Mouse (Mus musculus): ENCODE measurements around the gene Myh7b.

Myh7b gene

GRCm38 (mm10) chr2:155610978-155611377, at the start of gene Myh7b:
Gene Myh7b (plus strand): TSS chr2:155611212.
- no peak for DNase-seq (ENCODE audit: low spot score)

GRCm38 (mm10) chr2:155562209-155562608, 48.8 kb upstream of the Myh7b start:
- no peak for DNase-seq (ENCODE audit: low spot score)

GRCm38 (mm10) chr2:155562934-155563333, 48.1 kb upstream of the Myh7b start:
- DNase-seq (ENCODE audit: low spot score), result no peak

GRCm38 (mm10) chr2:155567751-155568150, 43.3 kb upstream of the Myh7b start:
- no peak for DNase-seq (ENCODE audit: low spot score)

- no peak for DNase-seq (ENCODE audit: low spot score)
Observed at GRCm38 (mm10) chr2:155569223-155569807, 41.7 kb upstream of the Myh7b start.

- no peak for DNase-seq (ENCODE audit: low spot score)
Observed at GRCm38 (mm10) chr2:155573001-155573400, 38.0 kb upstream of the Myh7b start.

GRCm38 (mm10) chr2:155573996-155574395, 37.0 kb upstream of the Myh7b start:
- DNase-seq (ENCODE audit: low spot score), result no peak

GRCm38 (mm10) chr2:155574700-155575099, 36.3 kb upstream of the Myh7b start:
- DNase-seq (ENCODE audit: low spot score), result no peak

- DNase-seq (ENCODE audit: low spot score), result no peak
Observed at GRCm38 (mm10) chr2:155576656-155577055, 34.4 kb upstream of the Myh7b start.

GRCm38 (mm10) chr2:155580331-155580730, 30.7 kb upstream of the Myh7b start:
- DNase-seq (ENCODE audit: low spot score), result no peak

- no peak for DNase-seq (ENCODE audit: low spot score)
Observed at GRCm38 (mm10) chr2:155582384-155582995, 28.5 kb upstream of the Myh7b start.

GRCm38 (mm10) chr2:155582996-155583395, 28.0 kb upstream of the Myh7b start:
- no peak for DNase-seq (ENCODE audit: low spot score)

- DNase-seq (ENCODE audit: low spot score), result peak; percentile 27
Observed at GRCm38 (mm10) chr2:155583927-155584530, 27.0 kb upstream of the Myh7b start.

GRCm38 (mm10) chr2:155585082-155585481, 25.9 kb upstream of the Myh7b start:
- DNase-seq (ENCODE audit: low spot score), result no peak

GRCm38 (mm10) chr2:155585486-155585885, 25.5 kb upstream of the Myh7b start:
- no peak for DNase-seq (ENCODE audit: low spot score)

- DNase-seq (ENCODE audit: low spot score), result no peak
Observed at GRCm38 (mm10) chr2:155588136-155588535, 22.9 kb upstream of the Myh7b start.

- no peak for DNase-seq (ENCODE audit: low spot score)
Observed at GRCm38 (mm10) chr2:155589521-155589920, 21.5 kb upstream of the Myh7b start.

GRCm38 (mm10) chr2:155590876-155591275, 20.1 kb upstream of the Myh7b start:
- DNase-seq (ENCODE audit: low spot score), result no peak

- no peak for DNase-seq (ENCODE audit: low spot score)
Observed at GRCm38 (mm10) chr2:155591676-155592075, 19.3 kb upstream of the Myh7b start.

GRCm38 (mm10) chr2:155592137-155592853, 18.7 kb upstream of the Myh7b start, which contains the start of gene Gss:
Gene Gss (minus strand): TSS chr2:155592810.
- peak; percentile 95 for DNase-seq (ENCODE audit: low spot score)

GRCm38 (mm10) chr2:155592854-155593283, 18.1 kb upstream of the Myh7b start:
- no peak for DNase-seq (ENCODE audit: low spot score)

- no peak for DNase-seq (ENCODE audit: low spot score)
Observed at GRCm38 (mm10) chr2:155595516-155595915, 15.5 kb upstream of the Myh7b start.

- no peak for DNase-seq (ENCODE audit: low spot score)
Observed at GRCm38 (mm10) chr2:155603707-155604106, 7.3 kb upstream of the Myh7b start.
